Mouse (Mus musculus) embryonic facial prominence, embryonic 13.5 days (tissue): ENCODE data around the gene Ubtf. TPM values are rescaled to one million over a fixed set of nuclear protein-coding genes. Genes with fewer than 3 reads are reported as not detected.

Source experiments
- ATAC-seq: fragments of 200-750 bp; cut with Nextera tagmentation; 2 replicates; pipeline ENCODE4 v1.8.0; 2017; ENCODE audit warnings: low read depth; ENCODE audit not compliant: insufficient number of reproducible peaks, insufficient read depth, low FRiP score, low TSS enrichment
- H3K27ac ChIP-seq: fragments of 300-500 bp; sonication (generic); 2 replicates; pipeline ENCODE4 v1.5.1; 2015; ENCODE audit warnings: moderate library complexity, mild to moderate bottlenecking, inconsistent platforms
- H3K27me3 ChIP-seq: fragments of 300-500 bp; sonication (generic); 2 replicates; pipeline ENCODE4 v1.6.1; 2015; ENCODE audit warnings: mild to moderate bottlenecking, inconsistent platforms
- H3K36me3 ChIP-seq: fragments of 300-500 bp; sonication (generic); 2 replicates; pipeline ENCODE4 v1.6.1; 2015; ENCODE audit warnings: mild to moderate bottlenecking, inconsistent platforms
- H3K4me1 ChIP-seq: fragments of 300-500 bp; sonication (generic); 2 replicates; pipeline ENCODE4 v1.6.1; 2015; ENCODE audit warnings: inconsistent platforms
- H3K4me2 ChIP-seq: fragments of 300-500 bp; sonication (generic); 2 replicates; pipeline ENCODE4 v1.6.1; 2015; ENCODE audit warnings: moderate library complexity, mild to moderate bottlenecking, inconsistent platforms
- H3K4me3 ChIP-seq: fragments of 300-500 bp; sonication (generic); 2 replicates; pipeline ENCODE4 v1.5.1; 2015; ENCODE audit warnings: mild to moderate bottlenecking, inconsistent platforms
- H3K9ac ChIP-seq: fragments of 300-500 bp; sonication (generic); 2 replicates; pipeline ENCODE4 v1.6.1; 2015; ENCODE audit warnings: mild to moderate bottlenecking, inconsistent platforms
- H3K9me3 ChIP-seq: fragments of 300-500 bp; sonication (generic); 2 replicates; pipeline ENCODE4 v1.6.1; 2016; ENCODE audit warnings: inconsistent platforms
- WGBS: fragments of 180-500 bp; shearing (Covaris S2); methylation state at CpG from one replicate; pipeline ENCODE4 v1.1.7; 2015; ENCODE audit warnings: mixed read lengths; 5-methylcytosine and 5-hydroxymethylcytosine counted together
- polyA plus RNA-seq: library from polyadenylated mRNA; unstranded; fragments of >200 nt; fragmentation: Nextera tagmentation; extraction: Ambion mirVana; gene quantifications from 2 replicates; pipeline ENCODE4 v1.2.1, GENCODE M21; 2015

The Ubtf gene
- polyA plus RNA-seq, 1 experiment from 2014 or later: 88.5 TPM

DNA sequence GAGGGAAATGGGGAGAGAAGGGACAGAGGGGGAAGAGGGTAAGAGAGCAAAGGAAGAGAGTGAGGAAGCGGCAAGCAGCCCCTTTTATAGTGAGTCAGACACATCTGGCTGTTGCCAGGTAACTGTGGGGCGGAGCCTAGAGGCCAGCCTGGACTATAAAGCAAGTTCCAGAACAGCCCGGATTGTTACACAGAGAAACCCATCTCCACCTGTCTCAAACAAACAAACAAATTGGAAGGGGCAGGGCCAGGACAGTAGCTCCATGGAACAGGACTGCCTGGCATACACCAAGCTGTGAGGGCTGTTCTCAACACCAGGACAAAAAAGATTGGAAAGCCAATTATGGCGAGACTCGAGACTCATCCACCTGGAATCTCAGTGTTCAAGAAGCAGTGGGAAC, 27.4 kb upstream of the Ubtf start:
- no peaks in the 10 kb centered on the region for H3K4me1 ChIP-seq
- peaks cover 5% of the 10 kb centered on the region; the same call in 1 of the 2 replicates for H3K27me3 ChIP-seq
- H3K27ac ChIP-seq: no peak overlapping the region
- 69% methylated on average over 5 of the region's 5 CpGs for WGBS
- no peak overlapping the region for H3K4me2 ChIP-seq
- no peak for ATAC-seq
- no peaks in the 10 kb centered on the region for H3K9me3 ChIP-seq
- no peaks in the 10 kb centered on the region for H3K36me3 ChIP-seq
- no peak overlapping the region for H3K4me3 ChIP-seq
- no peak overlapping the region for H3K9ac ChIP-seq

DNA sequence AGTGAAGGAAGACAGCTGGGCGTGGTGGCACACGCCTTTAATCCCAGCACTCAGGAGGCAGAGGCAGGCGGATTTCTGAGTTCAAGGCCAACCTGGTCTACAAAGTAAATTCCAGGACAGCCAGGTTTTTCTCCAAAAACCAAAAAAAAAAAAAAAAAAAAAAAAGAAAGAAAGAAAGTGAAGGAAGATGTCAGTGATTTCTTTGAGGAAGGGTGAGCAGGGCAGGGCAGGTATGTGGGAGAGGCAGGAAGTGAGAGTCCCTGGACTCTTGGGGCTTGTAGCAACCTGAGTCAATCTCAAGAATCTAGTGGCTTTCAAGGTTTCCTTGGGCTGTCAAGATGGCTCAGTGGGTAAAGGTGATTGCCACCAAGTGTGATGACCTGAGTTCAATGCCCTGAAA, 24.9 kb upstream of the Ubtf start:
- Histone ChIP-seq H3K27ac (no peak overlapping the region), H3K9ac (no peak overlapping the region), H3K36me3 (no peaks in the 10 kb centered on the region), H3K4me1 (no peaks in the 10 kb centered on the region), H3K4me3 (no peak overlapping the region), H3K9me3 (no peaks in the 10 kb centered on the region), H3K27me3 (no peaks in the 10 kb centered on the region), H3K4me2 (no peak overlapping the region)
- WGBS: 85% methylated on average over 3 of the region's 3 CpGs
- no peak for ATAC-seq

DNA sequence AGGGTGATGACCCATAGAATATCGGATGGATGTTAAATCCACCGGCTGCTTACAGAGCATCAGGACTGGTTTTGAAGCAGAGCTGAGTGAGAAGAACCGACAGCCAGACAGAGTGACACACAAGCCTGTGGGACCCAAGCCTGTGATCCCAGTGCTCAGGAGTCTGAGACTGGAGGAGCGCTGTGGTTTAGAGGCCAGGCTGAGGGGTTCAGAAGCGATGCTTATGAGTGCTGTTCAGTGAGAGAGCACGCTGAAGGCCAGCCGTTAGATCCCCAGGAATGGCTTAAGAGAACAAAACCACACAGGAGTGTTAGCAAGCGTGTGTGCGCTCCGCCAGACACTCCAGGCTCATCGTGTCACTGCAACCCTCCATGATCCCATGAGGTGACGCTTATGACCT, 23.2 kb upstream of the Ubtf start:
- no peak overlapping the region for H3K4me2 ChIP-seq

DNA sequence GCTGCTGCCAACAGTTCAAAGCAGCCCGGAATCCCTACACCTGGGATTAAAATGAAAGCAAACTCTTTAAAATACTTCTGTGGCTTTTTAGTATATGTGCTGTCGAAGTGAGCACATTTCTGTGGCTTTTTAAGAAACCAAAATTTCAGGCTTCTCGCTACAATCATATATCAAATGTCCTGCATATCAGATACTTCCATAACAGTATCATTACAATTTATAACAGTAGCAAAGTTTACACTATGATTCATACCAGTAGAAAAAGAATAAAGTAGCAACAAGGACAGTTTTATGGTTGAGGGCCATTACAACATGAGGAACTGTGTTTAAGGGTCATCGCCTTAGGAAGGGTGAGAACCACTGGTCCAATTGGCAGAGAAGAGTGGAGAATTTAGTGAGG, 21.6 kb upstream of the Ubtf start:
- Histone ChIP-seq H3K9ac (no peak overlapping the region), H3K9me3 (no peaks in the 10 kb centered on the region), H3K36me3 (no peaks in the 10 kb centered on the region), H3K27me3 (no peaks in the 10 kb centered on the region), H3K4me2 (no peak overlapping the region), H3K27ac (no peak overlapping the region), H3K4me3 (no peak overlapping the region), H3K4me1 (no peaks in the 10 kb centered on the region)
- 78% methylated on average over 4 of the region's 4 CpGs for WGBS
- ATAC-seq: no peak

More for the DNA sequence above, 23.2 kb upstream of the Ubtf start:
- H3K9ac ChIP-seq: no peak overlapping the region
- H3K36me3 ChIP-seq: no peaks in the 10 kb centered on the region
- 67% methylated on average over 12 of the region's 12 CpGs for WGBS
- no peaks in the 10 kb centered on the region for H3K9me3 ChIP-seq
- H3K4me3 ChIP-seq: no peak overlapping the region
- H3K4me1 ChIP-seq: no peaks in the 10 kb centered on the region
- no peaks in the 10 kb centered on the region for H3K27me3 ChIP-seq
- no peak for ATAC-seq
- H3K27ac ChIP-seq: no peak overlapping the region

DNA sequence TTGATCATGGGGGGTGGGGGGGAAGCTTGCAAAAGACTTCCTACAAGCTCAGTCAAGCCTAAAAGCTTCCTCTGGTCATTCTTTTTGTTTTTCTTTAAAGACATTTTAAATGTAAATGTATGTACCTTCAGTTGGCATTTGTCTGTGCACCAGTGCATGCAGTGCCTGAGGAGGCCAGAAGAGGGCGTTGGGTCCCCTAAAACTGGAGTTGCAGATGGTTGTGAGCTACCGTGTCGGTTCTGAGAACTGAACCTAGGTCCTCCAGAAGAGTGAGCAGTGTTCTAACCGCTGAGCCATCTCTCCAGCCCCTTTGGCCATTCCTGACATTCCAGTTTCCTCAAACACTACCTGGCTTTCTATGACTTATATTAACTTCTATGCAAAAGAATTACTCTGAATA, 20.1 kb upstream of the Ubtf start:
- WGBS: 59% methylated on average over 4 of the region's 4 CpGs
- no peak for ATAC-seq
- H3K36me3 ChIP-seq: no peaks in the 10 kb centered on the region

DNA sequence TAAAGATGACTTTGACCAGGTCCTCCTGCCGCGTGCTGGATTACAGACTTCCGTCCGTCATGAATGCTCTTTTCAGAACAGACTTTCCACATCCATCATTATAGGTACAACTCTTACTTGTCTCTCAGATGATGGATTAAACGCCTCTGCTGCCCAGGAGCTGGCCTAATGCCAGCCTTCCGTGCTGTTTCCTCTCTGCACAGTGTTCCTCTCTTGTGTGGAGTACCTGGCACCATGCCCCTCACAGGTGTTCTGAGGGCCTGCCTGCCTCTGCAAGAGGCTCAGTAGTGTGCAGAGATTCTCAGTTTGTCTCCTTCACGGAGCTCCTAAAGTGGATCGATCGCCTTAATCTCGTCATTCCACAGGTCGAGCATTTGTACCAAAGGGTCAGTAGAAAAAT, 19.7 kb upstream of the Ubtf start:
- Histone ChIP-seq H3K4me3 (no peak overlapping the region), H3K27ac (no peak overlapping the region), H3K36me3 (no peaks in the 10 kb centered on the region), H3K9ac (no peak overlapping the region), H3K27me3 (no peaks in the 10 kb centered on the region), H3K4me2 (no peak overlapping the region), H3K9me3 (no peaks in the 10 kb centered on the region), H3K4me1 (no peaks in the 10 kb centered on the region)
- no peak for ATAC-seq
- 74% methylated on average over 11 of the region's 11 CpGs for WGBS

More for the DNA sequence above, 20.1 kb upstream of the Ubtf start:
- H3K4me3 ChIP-seq: no peak overlapping the region
- H3K4me1 ChIP-seq: no peaks in the 10 kb centered on the region
- no peaks in the 10 kb centered on the region for H3K27me3 ChIP-seq
- H3K9ac ChIP-seq: no peak overlapping the region
- H3K9me3 ChIP-seq: no peaks in the 10 kb centered on the region
- H3K27ac ChIP-seq: no peak overlapping the region
- no peak overlapping the region for H3K4me2 ChIP-seq

DNA sequence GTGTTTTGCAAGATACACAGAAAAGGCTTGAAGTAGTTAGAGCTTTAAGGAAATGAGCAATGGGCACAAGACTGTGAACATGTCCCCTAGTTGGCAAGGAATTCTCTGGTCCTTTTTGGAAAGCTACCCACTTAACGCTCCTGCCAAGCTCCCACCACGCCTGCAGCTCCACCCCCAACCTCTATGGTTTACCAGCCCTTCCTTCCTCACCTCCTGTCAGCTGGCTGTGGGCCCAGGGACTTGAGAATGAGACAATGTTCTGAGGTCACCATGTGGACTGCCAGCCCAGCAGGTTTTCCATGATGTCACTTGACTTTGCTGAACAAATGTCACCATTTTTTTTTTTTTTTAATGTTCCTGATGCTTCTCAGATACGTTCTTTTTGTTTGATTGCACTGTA, 19.0 kb upstream of the Ubtf start:
- no peaks in the 10 kb centered on the region for H3K9me3 ChIP-seq
- WGBS: 65% methylated on average over 3 of the region's 3 CpGs
- H3K27ac ChIP-seq: no peak overlapping the region

DNA sequence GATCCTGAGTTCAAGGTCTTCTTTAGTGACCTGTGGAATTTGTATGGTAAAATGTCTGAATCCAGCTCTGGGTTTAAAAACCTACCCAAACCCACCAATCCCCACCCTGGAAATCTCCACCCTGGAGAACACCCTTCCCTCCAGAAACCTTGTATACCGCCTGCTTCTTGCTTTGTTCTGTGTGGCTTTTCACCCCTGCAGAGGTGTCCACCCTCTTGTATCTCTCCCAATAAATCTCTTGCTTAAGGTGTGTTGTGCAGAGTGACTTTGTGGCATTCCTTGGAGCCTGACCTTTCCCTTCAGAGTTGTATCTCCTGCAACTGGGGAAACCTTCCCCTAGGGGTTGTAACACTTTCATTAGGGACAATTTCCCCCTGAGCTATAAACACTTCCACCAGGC, 18.4 kb upstream of the Ubtf start:
- WGBS: 86% methylated on average over 1 of the region's 1 CpGs

More for the DNA sequence above, 19.0 kb upstream of the Ubtf start:
- H3K4me2 ChIP-seq: no peak overlapping the region
- no peaks in the 10 kb centered on the region for H3K27me3 ChIP-seq
- H3K9ac ChIP-seq: no peak overlapping the region
- no peak for ATAC-seq
- H3K36me3 ChIP-seq: no peaks in the 10 kb centered on the region
- no peaks in the 10 kb centered on the region for H3K4me1 ChIP-seq
- no peak overlapping the region for H3K4me3 ChIP-seq

DNA sequence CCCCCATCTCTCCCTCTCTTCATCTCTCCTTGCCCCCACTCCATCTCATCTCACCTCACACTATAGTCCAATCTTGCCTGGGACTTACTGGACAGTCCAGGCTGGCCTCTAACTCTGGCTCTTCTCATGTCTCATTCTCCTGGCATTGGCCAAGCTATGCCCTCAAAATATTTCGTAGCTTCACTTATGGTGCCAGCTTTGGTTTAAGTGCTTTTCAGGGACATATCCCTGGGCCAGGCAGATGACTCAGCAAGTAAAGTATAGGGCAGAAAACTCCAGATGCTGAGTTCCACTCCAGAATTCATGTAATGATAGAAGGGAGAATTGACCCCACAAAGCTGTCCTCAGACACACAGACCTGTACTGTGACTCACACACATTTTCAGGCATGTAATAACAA, 16.6 kb upstream of the Ubtf start:
- H3K4me1 ChIP-seq: no peaks in the 10 kb centered on the region
- WGBS: 79% methylated on average over 1 of the region's 1 CpGs
- H3K36me3 ChIP-seq: no peaks in the 10 kb centered on the region
- no peak overlapping the region for H3K9ac ChIP-seq
- no peaks in the 10 kb centered on the region for H3K27me3 ChIP-seq
- ATAC-seq: no peak
- no peaks in the 10 kb centered on the region for H3K9me3 ChIP-seq
- H3K4me3 ChIP-seq: no peak overlapping the region
- H3K4me2 ChIP-seq: no peak overlapping the region
- H3K27ac ChIP-seq: no peak overlapping the region

More for the DNA sequence above, 18.4 kb upstream of the Ubtf start:
- Histone ChIP-seq H3K36me3 (no peaks in the 10 kb centered on the region), H3K9ac (no peak overlapping the region), H3K27ac (no peak overlapping the region), H3K4me2 (no peak overlapping the region), H3K27me3 (no peaks in the 10 kb centered on the region), H3K4me1 (no peaks in the 10 kb centered on the region), H3K4me3 (no peak overlapping the region), H3K9me3 (no peaks in the 10 kb centered on the region)
- no peak for ATAC-seq

DNA sequence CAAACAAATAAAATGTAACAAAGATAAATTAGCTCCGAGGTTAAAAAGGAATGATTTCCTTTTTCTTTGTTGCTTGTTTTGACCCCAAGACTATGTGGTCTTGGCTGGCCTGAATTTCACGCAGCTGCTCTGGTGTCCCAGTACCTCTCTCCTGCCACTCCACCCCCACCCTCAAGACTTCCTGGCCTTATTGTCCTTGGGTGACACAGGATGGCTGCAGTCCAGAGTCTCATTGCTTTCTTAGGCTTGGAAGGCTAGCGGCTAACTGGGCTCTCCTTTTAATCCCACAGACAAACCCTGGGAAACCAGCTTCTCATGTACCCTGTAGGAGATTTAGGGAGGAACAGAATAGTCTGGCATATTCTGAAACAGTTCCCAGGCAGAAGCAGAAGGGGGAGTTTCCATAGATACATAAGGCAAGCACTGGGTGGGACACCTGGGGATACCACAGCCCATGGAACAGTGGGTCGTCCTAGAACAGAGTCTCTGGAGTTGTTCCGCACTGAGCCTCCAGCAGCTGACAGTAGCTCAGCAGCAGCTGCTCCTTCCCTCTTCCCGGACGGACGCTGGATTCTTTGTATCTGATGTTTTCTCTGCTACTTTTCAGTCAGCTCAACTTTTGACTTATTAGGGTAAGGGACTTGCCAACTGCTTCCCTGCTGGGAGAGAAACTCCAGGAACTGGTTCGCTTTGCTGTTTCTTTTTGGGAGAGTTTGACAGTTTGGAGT, 15.6 kb upstream of the Ubtf start:
- H3K36me3 ChIP-seq: no peaks in the 10 kb centered on the region
- H3K9ac ChIP-seq: no peak overlapping the region
- no peaks in the 10 kb centered on the region for H3K27me3 ChIP-seq
- H3K4me3 ChIP-seq: no peak overlapping the region
- no peaks in the 10 kb centered on the region for H3K9me3 ChIP-seq
- 36% methylated on average over 9 of the region's 9 CpGs for WGBS
- no peak overlapping the region for H3K4me2 ChIP-seq
- no peaks in the 10 kb centered on the region for H3K4me1 ChIP-seq
- no peak for ATAC-seq
- no peak overlapping the region for H3K27ac ChIP-seq

DNA sequence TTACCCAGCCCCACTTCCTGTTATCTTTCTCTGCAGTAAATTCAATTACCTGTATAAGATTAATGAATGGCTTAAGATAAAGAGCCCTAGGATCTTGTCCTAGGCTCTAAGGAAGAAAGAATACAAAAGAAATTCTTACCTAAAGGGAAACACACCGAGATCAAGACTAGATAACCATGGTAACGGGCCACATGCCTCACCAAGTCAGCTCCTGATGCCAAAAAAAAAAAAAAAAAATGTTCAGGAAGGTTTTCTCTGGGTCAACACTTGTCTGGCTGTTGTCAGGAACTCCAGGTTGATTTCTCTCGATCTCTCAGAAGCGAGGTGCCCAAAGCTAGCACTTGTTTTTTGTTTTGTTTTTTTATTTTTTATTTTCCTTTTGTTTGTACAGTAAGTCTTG, 14.5 kb upstream of the Ubtf start:
- no peaks in the 10 kb centered on the region for H3K27me3 ChIP-seq
- no peaks in the 10 kb centered on the region for H3K9me3 ChIP-seq
- H3K4me2 ChIP-seq: no peak overlapping the region
- no peaks in the 10 kb centered on the region for H3K36me3 ChIP-seq
- no peak overlapping the region for H3K9ac ChIP-seq
- no peaks in the 10 kb centered on the region for H3K4me1 ChIP-seq
- H3K4me3 ChIP-seq: no peak overlapping the region
- 58% methylated on average over 4 of the region's 4 CpGs for WGBS
- H3K27ac ChIP-seq: no peak overlapping the region
- ATAC-seq: no peak

DNA sequence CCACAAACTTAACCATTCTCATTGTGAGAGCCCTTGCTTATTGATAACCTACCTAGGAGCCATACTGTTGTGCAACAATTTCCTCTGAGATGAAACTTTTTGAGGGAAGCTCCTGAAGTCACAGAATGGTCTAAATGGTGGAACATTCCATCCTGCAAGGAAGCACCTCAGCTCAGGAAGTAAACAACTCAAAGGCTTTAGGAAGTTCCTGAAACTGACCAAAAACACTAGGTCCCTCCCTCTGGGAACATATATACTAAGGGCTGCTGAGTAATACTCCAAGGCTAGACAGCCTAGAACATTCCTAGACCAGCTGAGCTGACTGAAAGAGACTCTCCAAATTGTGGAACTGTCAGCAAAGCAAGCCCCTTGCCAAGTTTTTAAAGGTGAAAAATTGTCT, 13.5 kb upstream of the Ubtf start:
- H3K9me3 ChIP-seq: no peaks in the 10 kb centered on the region
- no peak overlapping the region for H3K4me3 ChIP-seq
- no peaks in the 10 kb centered on the region for H3K27me3 ChIP-seq
- ATAC-seq: no peak
- H3K9ac ChIP-seq: no peak overlapping the region
- no peak overlapping the region for H3K27ac ChIP-seq
- no peaks in the 10 kb centered on the region for H3K4me1 ChIP-seq
- H3K4me2 ChIP-seq: no peak overlapping the region
- no peaks in the 10 kb centered on the region for H3K36me3 ChIP-seq
